Mouse (Mus musculus): ENCODE measurements at regions not wholly inside any gene's neighbourhood (a gene's known extent, or its start where the extent isn't known, plus 50 kb on each side); places are given as distances from the start of the nearest gene placed in this dataset.

- no peak for DNase-seq (ENCODE audit: low spot score in 2 of 2)
These were observed 290.0 kb upstream of the Nrsn1 start for GRCm38 (mm10) chr13:25560339-25560738.

DNA sequence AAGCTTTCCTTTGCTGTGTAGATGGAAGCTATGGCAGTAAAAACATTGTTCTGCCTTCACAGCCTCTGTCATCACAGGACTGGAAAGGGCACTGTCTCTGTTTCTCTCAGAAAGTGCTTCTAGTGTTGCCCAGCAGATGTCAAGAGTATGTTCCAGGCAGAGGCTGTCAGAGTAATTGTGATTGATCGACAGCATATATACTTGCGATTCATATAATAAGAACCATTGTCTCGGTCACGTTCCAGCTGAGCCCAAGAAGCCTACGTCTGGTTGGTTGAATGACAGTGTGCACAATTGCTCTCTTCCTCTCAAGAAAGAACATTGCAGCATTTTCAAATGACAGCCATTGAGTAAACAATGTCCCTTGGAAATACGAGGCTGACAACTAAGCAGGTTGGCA lies 284.7 kb upstream of the Nrsn1 start:
- DNase-seq (ENCODE audit: low spot score in 2 of 2), result no peak

- no peak for DNase-seq (ENCODE audit: low spot score in 2 of 2)
These were observed 278.2 kb upstream of the Nrsn1 start for GRCm38 (mm10) chr13:25548551-25548950.

- DNase-seq (ENCODE audit: low spot score in 2 of 2), result no peak
These were observed 277.1 kb upstream of the Nrsn1 start for GRCm38 (mm10) chr13:25547150-25548145.

DNA sequence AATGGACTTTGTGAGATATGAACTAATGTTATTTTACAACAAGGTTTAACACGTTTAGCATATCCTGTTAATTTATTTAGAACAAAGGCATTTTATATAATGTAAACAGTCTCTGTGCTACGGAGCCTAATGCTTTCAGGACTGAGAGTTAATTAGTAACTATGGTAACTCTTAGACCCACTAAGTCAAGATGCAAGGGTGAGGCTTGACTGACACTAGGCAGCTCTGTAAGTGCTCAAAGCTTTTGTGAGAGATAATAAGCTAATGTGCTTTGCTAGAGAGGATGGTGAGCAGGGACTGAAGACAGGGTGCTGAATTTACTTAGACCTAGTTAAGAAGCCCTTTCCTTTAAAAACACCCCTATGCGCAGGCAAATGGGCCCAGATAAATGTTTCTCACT lies 253.8 kb upstream of the Nrsn1 start:
- DNase-seq (ENCODE audit: low spot score in 2 of 2), result no peak

DNA sequence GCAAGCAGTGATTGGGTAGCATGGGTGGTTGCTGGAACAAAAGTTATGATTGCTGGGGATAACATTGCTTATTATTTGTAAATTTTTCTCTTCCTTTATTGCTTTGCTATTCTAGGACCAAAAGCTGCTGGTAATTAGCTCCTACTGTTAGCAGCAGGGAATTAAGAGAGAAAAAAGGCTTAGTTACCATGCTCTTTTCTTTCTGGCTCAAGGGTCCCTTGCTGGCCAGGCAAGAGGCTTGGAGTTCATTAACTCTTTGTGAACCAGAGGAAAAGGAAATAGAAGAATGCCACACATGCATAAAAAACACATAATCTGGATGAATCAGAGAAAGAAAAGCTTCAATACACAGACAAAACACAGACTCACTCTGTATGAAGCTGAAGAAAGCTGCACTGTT lies 237.1 kb upstream of the Nrsn1 start:
- no peak for DNase-seq (ENCODE audit: low spot score in 2 of 2)

GRCm38 (mm10) chr13:25494492-25495034 lies 224.3 kb upstream of the Nrsn1 start:
- no peak for DNase-seq (ENCODE audit: low spot score in 2 of 2)

DNA sequence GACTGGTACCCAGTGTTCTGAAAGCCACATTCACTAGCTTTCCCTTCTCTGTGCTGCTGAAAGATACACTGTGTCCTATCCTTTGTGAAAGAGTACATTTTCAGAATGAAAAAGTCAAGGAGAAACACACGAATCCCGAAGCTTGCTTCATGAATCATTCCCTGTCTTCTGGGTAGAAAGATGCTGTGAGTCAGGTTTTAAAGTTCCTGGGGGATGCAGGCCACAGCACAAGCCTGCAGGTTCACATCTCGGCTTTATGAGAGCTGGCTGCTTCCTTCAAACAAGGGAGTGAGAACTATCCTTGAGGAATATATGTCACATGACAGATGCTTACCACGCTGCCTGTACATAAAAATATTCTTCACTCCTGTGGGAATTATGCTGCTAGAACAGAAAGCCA lies 219.7 kb upstream of the Nrsn1 start:
- no peak for DNase-seq (ENCODE audit: low spot score in 2 of 2)

DNA sequence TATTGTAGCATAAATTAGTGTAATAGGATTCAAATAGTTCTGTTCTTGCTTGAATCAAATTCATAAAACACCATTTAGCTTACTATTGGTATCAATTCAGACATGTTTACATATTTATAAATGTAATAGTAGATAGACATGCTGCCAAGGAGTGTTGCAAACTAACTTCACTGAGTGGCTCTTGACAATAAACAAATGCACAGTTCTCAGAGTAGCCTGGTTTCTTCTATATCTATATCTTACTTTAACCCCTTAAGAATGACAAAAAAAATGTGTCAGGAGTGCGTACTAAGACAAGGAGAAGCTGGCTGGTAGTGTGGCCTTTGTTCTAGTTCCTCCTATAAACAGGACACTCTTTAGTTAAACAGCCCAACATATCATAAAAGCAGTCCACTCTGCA lies 213.0 kb upstream of the Nrsn1 start:
- DNase-seq (ENCODE audit: low spot score in 2 of 2), result no peak

- no peak for DNase-seq (ENCODE audit: low spot score in 2 of 2)
These were observed 181.6 kb upstream of the Nrsn1 start for GRCm38 (mm10) chr13:25451917-25452316.

DNA sequence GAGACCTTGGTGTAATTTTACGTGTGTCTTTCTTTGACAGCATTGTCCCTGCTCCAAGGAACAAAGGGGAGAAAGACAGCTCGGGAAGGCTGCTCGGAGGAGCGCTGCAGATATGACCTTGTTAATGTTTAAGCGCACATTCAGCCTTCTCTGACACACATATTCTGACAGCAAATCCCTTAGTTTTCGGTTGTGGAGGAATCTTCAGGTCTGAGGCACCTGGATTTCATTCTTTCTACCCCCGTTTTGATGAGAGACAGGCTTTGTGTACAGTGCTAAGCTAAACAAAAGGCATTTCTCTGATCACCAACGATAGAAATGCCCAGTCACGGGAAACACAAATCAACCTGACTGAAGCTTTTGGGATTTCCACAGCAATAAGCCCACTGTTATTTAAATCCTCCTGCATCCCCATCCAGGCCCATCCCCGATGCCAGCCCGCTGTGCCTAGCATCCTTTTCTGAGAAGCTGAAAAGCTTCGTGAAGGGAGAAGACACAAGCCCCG lies 181.1 kb upstream of the Nrsn1 start:
- DNase-seq (ENCODE audit: low spot score in 2 of 2), result no peak

- no peak for DNase-seq (ENCODE audit: low spot score in 2 of 2)
These were observed 159.6 kb upstream of the Nrsn1 start for GRCm38 (mm10) chr13:25429701-25430418.

- no peak for DNase-seq (ENCODE audit: low spot score in 2 of 2)
These were observed 133.0 kb upstream of the Nrsn1 start for GRCm38 (mm10) chr13:25403182-25403795.

- no peak for DNase-seq (ENCODE audit: low spot score in 2 of 2)
These were observed 132.4 kb upstream of the Nrsn1 start for GRCm38 (mm10) chr13:25402691-25403090.

- DNase-seq (ENCODE audit: low spot score in 2 of 2), result no peak
These were observed 131.7 kb upstream of the Nrsn1 start for GRCm38 (mm10) chr13:25401936-25402504.

GRCm38 (mm10) chr13:25392770-25393290 lies 122.5 kb upstream of the Nrsn1 start:
- no peak for DNase-seq (ENCODE audit: low spot score in 2 of 2)

- DNase-seq (ENCODE audit: low spot score in 2 of 2), result no peak
These were observed 92.3 kb upstream of the Nrsn1 start for GRCm38 (mm10) chr13:25362627-25362967.

GRCm38 (mm10) chr13:25361850-25362626 lies 91.7 kb upstream of the Nrsn1 start:
- DNase-seq (ENCODE audit: low spot score in 2 of 2), result no peak

GRCm38 (mm10) chr13:25347558-25347957 lies 77.3 kb upstream of the Nrsn1 start:
- DNase-seq (ENCODE audit: low spot score in 2 of 2), result no peak

GRCm38 (mm10) chr13:25343309-25343708 lies 73.0 kb upstream of the Nrsn1 start:
- no peak for DNase-seq (ENCODE audit: low spot score in 2 of 2)

- no peak for DNase-seq (ENCODE audit: low spot score in 2 of 2)
These were observed 71.5 kb upstream of the Nrsn1 start for GRCm38 (mm10) chr13:25341826-25342225.

All from urinary bladder, postnatal 4 days (tissue).